Mouse (Mus musculus) kidney, embryonic 14.5 days (tissue): ENCODE data around the gene Etv6. TPM values are rescaled to one million over a fixed set of nuclear protein-coding genes. Genes with fewer than 3 reads are reported as not detected.

Experiments used
- ATAC-seq: fragments of 200-750 bp; cut with Nextera tagmentation; 2 replicates; pipeline ENCODE4 v1.8.0; 2017; ENCODE audit warnings: moderate number of reproducible peaks, mild to moderate bottlenecking, moderate TSS enrichment, moderate library complexity; ENCODE audit not compliant: low FRiP score, low TSS enrichment
- H3K27ac ChIP-seq: fragments of 300-500 bp; sonication (generic); 2 replicates; pipeline ENCODE4 v1.5.1; 2014; ENCODE audit warnings: low read depth, mild to moderate bottlenecking, low read length, moderate library complexity, mixed read lengths
- H3K27me3 ChIP-seq: fragments of 300-500 bp; sonication (generic); 2 replicates; pipeline ENCODE4 v1.6.1; 2014; ENCODE audit warnings: mild to moderate bottlenecking, low read length; ENCODE audit not compliant: control insufficient read depth, insufficient read depth
- H3K36me3 ChIP-seq: fragments of 300-500 bp; sonication (generic); 2 replicates; pipeline ENCODE4 v1.6.1; 2014; ENCODE audit warnings: low read length, mixed read lengths; ENCODE audit not compliant: control insufficient read depth, insufficient read depth
- H3K4me1 ChIP-seq: fragments of 300-500 bp; sonication (generic); 2 replicates; pipeline ENCODE4 v1.6.1; 2014; ENCODE audit warnings: low read length, mixed read lengths; ENCODE audit not compliant: control insufficient read depth, insufficient read depth
- H3K4me2 ChIP-seq: fragments of 300-500 bp; sonication (generic); replicated peaks from 2 replicates; pipeline ENCODE4 v1.6.1; 2014; ENCODE audit warnings: low read depth, mild to moderate bottlenecking, low read length
- H3K4me3 ChIP-seq: fragments of 300-500 bp; sonication (generic); 2 replicates; pipeline ENCODE4 v1.5.1; 2014; ENCODE audit warnings: mild to moderate bottlenecking, low read length
- H3K9ac ChIP-seq: fragments of 300-500 bp; sonication (generic); 2 replicates; pipeline ENCODE4 v1.6.1; 2014; ENCODE audit warnings: low read depth, mild to moderate bottlenecking, low read length, moderate library complexity
- H3K9me3 ChIP-seq: fragments of 300-500 bp; sonication (generic); 2 replicates; pipeline ENCODE4 v1.6.1; 2016; ENCODE audit warnings: low read length; ENCODE audit not compliant: control insufficient read depth
- WGBS: fragments of 180-500 bp; shearing (Covaris S2); extraction: QIAGEN DNeasy Blood & Tissue Kit; methylation state at CpG from one replicate; pipeline ENCODE4 v1.1.7; 2014; 5-methylcytosine and 5-hydroxymethylcytosine counted together
- polyA plus RNA-seq: library from polyadenylated mRNA; unstranded; fragments of >200 nt; fragmentation: Nextera tagmentation; extraction: Ambion mirVana; gene quantifications from 2 replicates; pipeline ENCODE4 v1.2.1, GENCODE M21; 2014

Etv6 gene
- polyA plus RNA-seq, 1 experiment from 2014 or later = 18.1 TPM

DNA sequence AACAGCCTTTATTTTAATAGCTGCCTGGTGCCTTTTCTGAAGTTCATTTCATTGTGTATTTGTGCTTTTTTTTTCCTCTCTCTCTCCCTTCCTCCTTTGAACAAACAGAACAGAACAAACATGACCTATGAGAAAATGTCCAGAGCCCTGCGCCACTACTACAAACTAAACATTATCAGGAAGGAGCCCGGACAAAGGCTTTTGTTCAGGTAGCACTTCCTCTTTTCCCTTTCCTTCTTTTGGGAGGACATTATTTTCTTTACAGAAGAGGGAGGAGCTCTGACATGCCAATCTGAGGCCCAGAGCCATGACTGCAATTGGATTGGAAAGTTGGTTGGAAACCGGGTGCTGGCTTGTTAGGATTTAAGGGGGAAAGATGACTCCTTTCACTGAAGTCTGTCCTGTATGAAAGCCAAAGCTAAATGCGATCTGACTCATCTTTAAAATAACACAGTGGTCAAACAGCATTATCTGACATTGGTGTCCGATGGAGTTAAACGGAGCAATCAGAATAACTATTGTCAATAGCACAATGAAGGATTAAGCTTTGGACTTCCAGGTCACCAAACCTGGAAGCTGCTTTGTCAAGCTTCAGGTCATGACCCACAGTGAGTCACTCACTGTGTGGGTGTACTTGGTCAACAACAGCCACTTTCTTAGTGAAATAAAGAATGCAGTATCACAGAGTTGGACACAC is 227.6 kb downstream of the Etv6 start:
- 86% methylated on average over 6 of the region's 6 CpGs for WGBS
- no peak for ATAC-seq
- no peaks in the 10 kb centered on the region for H3K4me1 ChIP-seq
- no peak overlapping the region for H3K4me2 ChIP-seq
- H3K27ac ChIP-seq = no peak overlapping the region
- H3K27me3 ChIP-seq = no peaks in the 10 kb centered on the region
- H3K9me3 ChIP-seq = peaks cover 8% of the 10 kb centered on the region
- H3K4me3 ChIP-seq = no peak overlapping the region
- H3K9ac ChIP-seq = no peak overlapping the region
- H3K36me3 ChIP-seq = peaks cover 47% of the 10 kb centered on the region

DNA sequence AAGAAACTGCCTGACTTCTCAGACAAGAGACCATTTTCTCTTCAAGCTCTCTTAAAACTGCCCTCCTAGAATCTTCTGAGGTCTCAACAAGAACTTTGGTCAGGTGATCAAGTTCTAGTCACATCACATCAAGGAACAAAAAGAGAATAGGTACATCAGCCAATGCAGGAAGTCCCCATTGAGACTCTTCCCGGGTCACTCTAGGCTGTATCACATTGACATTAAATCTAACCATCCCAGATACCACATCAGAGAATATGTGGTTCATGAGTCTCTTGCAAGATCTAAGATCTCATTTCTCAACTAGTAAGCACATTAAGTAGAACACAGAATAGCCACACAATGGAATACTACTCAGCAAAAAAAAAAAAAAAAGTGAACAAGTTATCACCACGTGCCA is 238.4 kb downstream of the Etv6 start:
- Histone ChIP-seq H3K9ac (no peak overlapping the region), H3K27ac (no peak overlapping the region), H3K4me1 (no peaks in the 10 kb centered on the region), H3K9me3 (no peaks in the 10 kb centered on the region), H3K36me3 (peaks cover 3% of the 10 kb centered on the region; the same call in 1 of the 2 replicates), H3K4me2 (no peak overlapping the region), H3K27me3 (no peaks in the 10 kb centered on the region), H3K4me3 (no peak overlapping the region)
- WGBS = 89% methylated on average over 2 of the region's 2 CpGs
- ATAC-seq = no peak

DNA sequence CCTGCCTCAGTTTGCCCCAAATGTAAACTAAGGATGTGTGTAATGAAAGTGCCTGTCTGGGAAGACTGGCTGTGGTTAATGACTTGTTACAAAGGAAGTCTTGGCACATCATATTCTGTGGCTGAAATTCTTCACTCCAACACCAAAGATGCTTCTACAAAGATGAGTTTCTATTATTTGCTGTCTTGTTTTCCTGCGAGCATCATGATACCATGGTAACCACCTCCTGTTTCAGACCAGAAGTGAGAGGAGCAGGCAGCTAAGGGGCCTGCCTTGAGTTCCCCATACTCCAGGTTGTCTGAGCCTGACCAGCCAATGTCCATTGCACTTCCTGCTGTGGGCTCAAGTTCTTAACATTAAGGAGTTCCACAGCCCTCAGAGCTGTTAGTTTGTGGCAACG is 241.5 kb downstream of the Etv6 start:
- no peak for ATAC-seq
- H3K27me3 ChIP-seq = no peaks in the 10 kb centered on the region
- H3K36me3 ChIP-seq = no peaks in the 10 kb centered on the region; the same call in 1 of the 2 replicates
- no peak overlapping the region for H3K4me2 ChIP-seq
- 72% methylated on average over 2 of the region's 2 CpGs for WGBS
- no peak overlapping the region for H3K27ac ChIP-seq
- no peak overlapping the region for H3K4me3 ChIP-seq
- H3K4me1 ChIP-seq = no peaks in the 10 kb centered on the region
- no peak overlapping the region for H3K9ac ChIP-seq
- no peaks in the 10 kb centered on the region for H3K9me3 ChIP-seq

DNA sequence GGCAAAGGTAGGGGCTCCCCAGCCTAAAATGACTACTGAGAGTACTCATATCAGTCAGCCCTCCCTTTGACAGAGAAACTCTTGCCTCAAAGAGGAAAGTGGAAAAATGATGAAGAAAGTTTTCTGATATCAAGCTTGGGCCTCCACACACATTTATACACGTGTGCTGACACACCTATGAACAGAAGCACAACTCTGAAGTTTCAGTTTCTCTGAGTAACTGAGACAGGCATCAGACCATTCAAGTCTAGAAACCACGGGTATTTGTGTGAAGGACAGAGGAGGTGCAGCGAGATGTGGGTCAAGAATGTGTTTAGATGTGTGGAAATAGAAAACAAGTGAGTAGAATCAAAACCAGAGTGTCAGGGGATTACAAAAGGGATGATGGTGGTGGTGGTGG is 246.6 kb downstream of the Etv6 start:
- no peak overlapping the region for H3K9ac ChIP-seq
- no peak overlapping the region for H3K4me3 ChIP-seq
- H3K27me3 ChIP-seq = no peaks in the 10 kb centered on the region
- no peaks in the 10 kb centered on the region for H3K36me3 ChIP-seq
- no peak overlapping the region for H3K4me2 ChIP-seq
- no peak for ATAC-seq
- no peaks in the 10 kb centered on the region for H3K9me3 ChIP-seq
- no peaks in the 10 kb centered on the region for H3K4me1 ChIP-seq
- no peak overlapping the region for H3K27ac ChIP-seq
- 82% methylated on average over 3 of the region's 3 CpGs for WGBS

DNA sequence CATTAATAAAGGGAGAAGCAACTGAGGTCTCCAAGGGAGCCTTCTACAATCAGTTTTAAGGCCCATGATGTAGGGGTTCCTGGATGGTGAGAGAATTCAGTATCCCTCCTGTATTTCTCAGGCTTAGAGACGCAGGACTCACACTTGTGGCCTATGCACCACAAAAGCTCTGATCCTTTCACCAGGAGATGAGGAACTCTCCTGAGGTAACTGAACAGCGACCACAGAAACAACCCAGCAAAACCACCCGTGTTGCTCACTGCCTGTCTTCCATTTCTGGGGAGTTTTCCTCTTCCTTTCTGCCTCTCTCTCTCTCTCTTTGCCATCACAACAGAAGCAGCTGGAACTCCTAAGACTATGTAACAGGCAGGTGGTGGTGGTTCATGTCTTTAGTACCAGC is 256.3 kb downstream of the Etv6 start:
- no peak overlapping the region for H3K4me2 ChIP-seq
- H3K27ac ChIP-seq = no peak overlapping the region
- H3K9ac ChIP-seq = no peak overlapping the region
- WGBS = 85% methylated on average over 3 of the region's 3 CpGs
- H3K36me3 ChIP-seq = no peaks in the 10 kb centered on the region
- no peaks in the 10 kb centered on the region for H3K27me3 ChIP-seq
- H3K4me3 ChIP-seq = no peak overlapping the region
- no peaks in the 10 kb centered on the region for H3K4me1 ChIP-seq
- ATAC-seq = no peak
- no peaks in the 10 kb centered on the region for H3K9me3 ChIP-seq

DNA sequence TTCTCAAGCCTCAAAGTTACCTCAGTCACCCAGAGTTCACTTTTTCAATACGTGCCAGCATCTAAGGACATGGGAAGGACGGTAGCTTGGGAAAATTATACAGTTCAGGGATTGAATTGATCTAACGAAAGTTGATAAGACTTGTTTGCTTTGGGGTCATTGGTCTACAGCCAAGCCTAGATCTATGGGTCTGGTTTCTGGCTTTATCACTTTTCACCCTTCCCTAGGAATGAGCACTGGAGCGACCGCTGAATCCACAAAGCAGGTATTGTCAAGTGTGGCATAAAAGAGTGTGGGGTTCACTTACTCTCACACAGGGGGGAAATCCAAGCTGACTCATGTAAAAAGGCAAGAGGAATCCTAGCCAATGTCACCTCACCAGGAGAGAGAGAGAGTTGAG is 256.9 kb downstream of the Etv6 start:
- no peak overlapping the region for H3K27ac ChIP-seq
- no peak overlapping the region for H3K4me3 ChIP-seq
- 93% methylated on average over 5 of the region's 5 CpGs for WGBS
- no peak for ATAC-seq
- H3K9ac ChIP-seq = no peak overlapping the region
- H3K9me3 ChIP-seq = no peaks in the 10 kb centered on the region
- no peaks in the 10 kb centered on the region for H3K36me3 ChIP-seq
- no peak overlapping the region for H3K4me2 ChIP-seq
- H3K4me1 ChIP-seq = no peaks in the 10 kb centered on the region
- H3K27me3 ChIP-seq = no peaks in the 10 kb centered on the region

DNA sequence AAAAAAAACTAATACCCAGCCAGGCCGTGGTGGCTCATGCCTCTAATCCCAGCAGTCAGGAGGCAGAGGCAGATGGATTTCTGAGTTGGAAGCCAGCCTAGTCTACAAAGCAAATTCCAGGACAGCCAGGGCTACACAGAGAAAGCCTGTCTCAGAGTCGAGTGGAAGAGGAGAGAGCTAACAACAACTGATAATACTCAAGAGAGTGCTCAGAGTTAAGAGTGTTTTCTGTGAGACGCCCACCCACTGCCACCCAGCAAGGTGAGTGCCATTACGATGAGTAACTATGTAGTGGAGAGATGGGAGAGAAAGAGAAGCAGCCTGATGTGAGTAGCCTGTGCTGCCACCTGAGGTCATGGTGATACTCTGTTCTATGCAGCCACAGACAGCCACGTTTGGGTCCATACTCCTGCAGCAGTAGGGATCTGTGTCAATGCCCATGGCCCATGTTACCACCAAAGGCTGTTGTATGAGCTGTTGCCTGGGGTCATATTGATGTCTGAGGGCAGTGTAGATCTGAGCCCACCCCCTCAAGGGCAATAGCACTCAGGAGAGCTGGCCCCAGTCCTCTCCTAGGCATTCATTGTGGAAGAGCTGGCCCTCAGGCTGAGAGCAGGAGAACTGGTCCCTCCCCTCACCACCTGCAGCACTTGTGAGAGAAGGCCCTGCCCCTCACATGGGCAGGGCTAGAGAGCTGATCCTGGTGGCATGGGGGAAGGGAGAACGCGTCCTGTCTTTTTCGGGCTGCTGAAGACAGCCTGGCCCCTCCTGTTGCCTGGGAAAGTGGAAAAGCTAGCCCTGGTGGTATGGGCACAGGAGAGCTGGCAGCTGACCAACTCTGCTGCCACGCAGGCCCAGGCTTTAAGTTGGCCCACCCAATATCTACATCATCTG is 258.4 kb downstream of the Etv6 start:
- no peak overlapping the region for H3K4me3 ChIP-seq
- 51% methylated on average over 9 of the region's 9 CpGs for WGBS
- no peaks in the 10 kb centered on the region for H3K4me1 ChIP-seq
- H3K9me3 ChIP-seq = no peaks in the 10 kb centered on the region
- no peak overlapping the region for H3K9ac ChIP-seq
- ATAC-seq = 0 out of 2 replicates have a peak, but pooled peaks have one; percentile 49
- H3K36me3 ChIP-seq = no peaks in the 10 kb centered on the region
- H3K4me2 ChIP-seq = no peak overlapping the region
- no peak overlapping the region for H3K27ac ChIP-seq
- H3K27me3 ChIP-seq = no peaks in the 10 kb centered on the region

DNA sequence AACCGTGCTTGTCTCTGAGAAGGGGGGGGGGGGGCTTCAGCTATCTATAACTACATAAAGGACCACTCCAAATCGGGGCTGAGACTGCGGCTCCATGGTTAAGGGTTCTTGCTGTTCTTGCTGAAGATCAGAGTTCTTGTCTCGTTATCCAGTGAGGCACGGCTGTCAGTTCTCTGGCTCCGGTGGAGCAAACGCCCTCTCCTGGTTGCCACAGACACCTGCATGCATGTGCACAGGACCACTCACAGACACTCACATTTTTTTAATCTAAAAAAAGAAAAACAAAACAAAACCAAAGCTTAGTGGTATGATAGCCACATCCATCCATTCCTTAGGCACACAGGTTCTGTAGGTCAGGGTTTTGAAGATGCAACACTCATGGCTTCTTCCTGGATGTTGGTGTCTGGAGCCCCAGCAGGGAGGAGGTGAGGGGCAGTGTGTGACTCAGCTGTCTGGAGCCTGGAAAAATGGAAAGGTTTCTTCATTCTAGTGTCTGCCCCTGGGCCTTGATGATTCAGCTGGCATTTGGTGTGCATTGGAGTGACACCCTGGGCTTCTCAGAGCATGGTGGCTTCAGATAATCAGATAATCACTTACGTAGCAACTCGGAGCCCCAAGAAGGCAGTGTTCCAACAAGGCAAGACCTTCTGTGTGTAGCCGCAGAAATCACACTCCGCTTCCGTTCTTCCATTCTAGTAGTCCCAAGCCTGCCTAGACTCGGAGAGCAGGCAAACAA is 262.6 kb downstream of the Etv6 start:
- no peak overlapping the region for H3K4me2 ChIP-seq
- no peak for ATAC-seq
- H3K9ac ChIP-seq = no peak overlapping the region
- no peak overlapping the region for H3K27ac ChIP-seq
- WGBS = 85% methylated on average over 13 of the region's 13 CpGs
- H3K4me3 ChIP-seq = no peak overlapping the region
- no peaks in the 10 kb centered on the region for H3K4me1 ChIP-seq
- no peaks in the 10 kb centered on the region for H3K9me3 ChIP-seq
- no peaks in the 10 kb centered on the region for H3K27me3 ChIP-seq
- no peaks in the 10 kb centered on the region for H3K36me3 ChIP-seq
